Mouse (Mus musculus) heart, adult 2 months (tissue): Measurements from ENCODE around the gene Hs3st3b1. TPM values are rescaled to one million over a fixed set of nuclear protein-coding genes. Genes with fewer than 3 reads are reported as not detected.

Experiments used
- DNase-seq, 2 experiments: peaks; one replicate each; pipeline ENCODE4 v3.0.0; 2021
- H3K27ac ChIP-seq: fragments of 200-600 bp; 2 replicates; pipeline ENCODE4 v1.8.1; 2022
- H3K27me3 ChIP-seq: fragments of 200-500 bp; 2 replicates; pipeline ENCODE4 v1.6.1; 2012; ENCODE audit warnings: mild to moderate bottlenecking, low read length, inconsistent platforms, mixed read lengths; ENCODE audit not compliant: control insufficient read depth, insufficient read depth
- H3K36me3 ChIP-seq: fragments of 200-500 bp; 2 replicates; pipeline ENCODE4 v1.6.1; 2012; ENCODE audit warnings: low read length, inconsistent platforms; ENCODE audit not compliant: control insufficient read depth, insufficient read depth
- H3K4me1 ChIP-seq: fragments of 200-500 bp; 2 replicates; pipeline ENCODE4 v1.6.1; 2011; ENCODE audit warnings: low read length; ENCODE audit not compliant: control insufficient read depth, insufficient read depth
- H3K4me3 ChIP-seq: fragments of 200-600 bp; 2 replicates; pipeline ENCODE4 v1.8.1; 2022
- H3K79me2 ChIP-seq: fragments of 200-500 bp; replicated peaks from 2 replicates; pipeline ENCODE4 v1.6.1; 2012; ENCODE audit warnings: mild to moderate bottlenecking, inconsistent platforms, low read length, moderate library complexity, mixed read lengths; ENCODE audit not compliant: control insufficient read depth, insufficient read depth
- H3K9ac ChIP-seq: fragments of 200-500 bp; 2 replicates; pipeline ENCODE4 v1.6.1; 2012; ENCODE audit warnings: low read depth, mild to moderate bottlenecking, control low read depth, inconsistent platforms, low read length, mixed read lengths
- CTCF ChIP-seq: fragments of 200-600 bp; IDR thresholded peaks from 2 replicates; pipeline ENCODE4 v1.8.1; 2022; ENCODE audit warnings: antibody characterized with exemption, mild to moderate bottlenecking, moderate library complexity
- EP300 ChIP-seq: fragments of 200-500 bp; IDR thresholded peaks from 2 replicates; pipeline ENCODE4 v1.6.1; 2011; ENCODE audit warnings: low read depth, low read length, control low read depth; ENCODE audit not compliant: insufficient read depth
- POLR2A ChIP-seq: fragments of 200-500 bp; IDR thresholded peaks from 2 replicates; pipeline ENCODE4 v1.6.1; 2011; ENCODE audit warnings: mild to moderate bottlenecking, low read depth, low read length, control low read depth; ENCODE audit not compliant: insufficient read depth
- WGBS: fragments of 180-500 bp; shearing (Covaris S2); methylation state at CpG from one replicate; pipeline ENCODE4 v1.1.7; 2018; 5-methylcytosine and 5-hydroxymethylcytosine counted together
- intact Hi-C: fragments of 180-260 bp; cut with DNase I; formaldehyde crosslinking; loops from one replicate; pipeline ENCODE4 v1.15.1; 2025
- polyA plus RNA-seq: library from polyadenylated mRNA; depleted of rRNA; stranded (reverse); fragments of >200 nt; gene quantifications from 2 replicates; pipeline ENCODE4 v1.2.3, GENCODE M21; 2012
- total RNA-seq, 2 experiments: library from RNA; stranded (reverse); gene quantifications; 2 replicates each; pipeline ENCODE4 v1.2.3; 2021

Gene Hs3st3b1
- total and polyA plus RNA-seq, 3 experiments, result 0.77 to 1.4 (median 0.94) TPM

DNA sequence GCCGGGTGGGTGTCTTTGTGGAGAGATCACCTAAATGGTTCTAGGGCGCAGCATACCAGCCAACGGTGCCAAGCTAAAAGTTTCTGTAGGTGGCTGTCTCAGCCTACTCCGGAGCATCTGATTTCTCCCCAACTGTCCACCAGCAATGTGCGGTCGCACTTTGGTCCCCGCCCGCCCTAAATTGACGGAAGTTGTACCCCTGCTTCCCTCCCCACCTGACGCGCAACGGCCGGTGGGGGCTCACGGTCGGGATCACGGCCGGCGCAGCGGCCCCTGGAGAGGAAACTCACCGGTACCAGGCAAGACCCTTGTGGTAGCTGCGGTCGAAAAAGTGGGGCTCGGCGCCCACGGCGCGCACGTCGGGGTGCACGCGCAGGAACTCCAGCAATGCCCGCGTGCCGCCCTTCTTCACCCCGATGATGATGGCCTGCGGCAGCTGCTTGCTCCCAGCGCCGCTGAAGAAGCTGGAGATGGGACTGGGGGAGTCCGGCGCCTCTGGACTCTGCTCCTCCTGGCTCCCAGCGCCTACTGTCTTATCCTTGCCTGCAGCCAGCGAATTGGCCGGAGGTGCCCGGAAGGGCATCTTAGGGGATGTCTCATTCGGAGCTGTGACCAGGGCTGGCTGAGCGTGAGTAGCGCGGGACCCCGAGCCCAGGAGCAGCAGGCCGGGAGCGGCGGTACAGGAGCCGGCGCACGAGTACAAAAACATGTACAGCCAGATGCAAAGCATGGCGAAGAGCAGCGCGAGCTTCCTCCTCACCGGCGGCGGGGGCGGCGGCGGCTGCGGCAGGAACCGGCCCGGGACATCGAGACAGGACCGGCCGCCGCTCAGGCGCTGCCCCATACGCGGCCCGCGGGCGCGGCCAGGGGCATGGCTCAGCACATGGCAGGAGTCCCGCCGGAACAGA is 792 bp downstream of the Hs3st3b1 start:
- H3K36me3 ChIP-seq, result no peaks in the 10 kb centered on the region
- DNase-seq, result peak in 1 of 2 experiments; percentile 25
- H3K79me2 ChIP-seq, result no peaks in the 10 kb centered on the region
- no peaks in the 10 kb centered on the region for H3K4me1 ChIP-seq
- WGBS, result under 1% methylated on average over 75 of the region's 80 CpGs
- H3K27me3 ChIP-seq, result peaks cover 5% of the 10 kb centered on the region
- peak overlapping the region; percentile 59 for H3K9ac ChIP-seq
- intact Hi-C loops, result loop anchor here (2.0 to 10.0 kb wide), 3 partner anchors 156 to 522 kb away; partner anchors contain the start of gene Cox10
- TF ChIP-seq EP300 (no peak), POLR2A (no peak), CTCF (no peak)
- H3K4me3 ChIP-seq, result peak overlapping the region; percentile 58
- peak overlapping the region; percentile 23; the same call in 1 of the 2 replicates for H3K27ac ChIP-seq

DNA sequence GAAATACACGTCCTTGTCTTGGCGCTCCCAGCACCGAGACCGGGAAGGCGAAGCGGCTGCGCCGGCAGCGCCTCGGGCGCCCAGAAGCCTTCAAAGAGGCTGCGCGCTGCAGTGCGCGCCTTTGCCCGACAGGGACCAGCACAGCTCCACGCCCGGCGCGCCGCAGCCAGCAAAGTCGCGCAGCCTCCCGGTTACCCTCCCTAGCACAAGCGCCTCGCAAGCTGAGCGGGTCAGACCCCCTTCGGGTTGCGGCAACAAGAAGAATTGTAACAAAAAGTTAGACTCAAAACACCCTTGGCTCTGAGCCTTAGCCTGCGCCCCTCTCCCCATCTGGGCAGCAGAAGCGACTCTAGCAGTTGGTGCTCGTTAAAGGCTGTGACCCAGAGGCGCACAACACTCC is 1.6 kb downstream of the Hs3st3b1 start:
- Histone ChIP-seq H3K27ac (no peak overlapping the region), H3K4me3 (peak overlapping the region; percentile 58), H3K36me3 (no peaks in the 10 kb centered on the region), H3K27me3 (peaks cover 5% of the 10 kb centered on the region), H3K79me2 (no peaks in the 10 kb centered on the region), H3K4me1 (no peaks in the 10 kb centered on the region), H3K9ac (no peak overlapping the region; the same call in 1 of the 2 replicates)
- intact Hi-C loops, result loop anchor here (2.0 to 10.0 kb wide), 3 partner anchors 157 to 522 kb away; partner anchors contain the start of gene Cox10
- no peak for TF ChIP-seq POLR2A
- TF ChIP-seq EP300, result no peak
- TF ChIP-seq CTCF, result peak; percentile 95
- WGBS, result under 1% methylated on average over 33 of the region's 33 CpGs
- peak; percentile 79 to 82 for DNase-seq

DNA sequence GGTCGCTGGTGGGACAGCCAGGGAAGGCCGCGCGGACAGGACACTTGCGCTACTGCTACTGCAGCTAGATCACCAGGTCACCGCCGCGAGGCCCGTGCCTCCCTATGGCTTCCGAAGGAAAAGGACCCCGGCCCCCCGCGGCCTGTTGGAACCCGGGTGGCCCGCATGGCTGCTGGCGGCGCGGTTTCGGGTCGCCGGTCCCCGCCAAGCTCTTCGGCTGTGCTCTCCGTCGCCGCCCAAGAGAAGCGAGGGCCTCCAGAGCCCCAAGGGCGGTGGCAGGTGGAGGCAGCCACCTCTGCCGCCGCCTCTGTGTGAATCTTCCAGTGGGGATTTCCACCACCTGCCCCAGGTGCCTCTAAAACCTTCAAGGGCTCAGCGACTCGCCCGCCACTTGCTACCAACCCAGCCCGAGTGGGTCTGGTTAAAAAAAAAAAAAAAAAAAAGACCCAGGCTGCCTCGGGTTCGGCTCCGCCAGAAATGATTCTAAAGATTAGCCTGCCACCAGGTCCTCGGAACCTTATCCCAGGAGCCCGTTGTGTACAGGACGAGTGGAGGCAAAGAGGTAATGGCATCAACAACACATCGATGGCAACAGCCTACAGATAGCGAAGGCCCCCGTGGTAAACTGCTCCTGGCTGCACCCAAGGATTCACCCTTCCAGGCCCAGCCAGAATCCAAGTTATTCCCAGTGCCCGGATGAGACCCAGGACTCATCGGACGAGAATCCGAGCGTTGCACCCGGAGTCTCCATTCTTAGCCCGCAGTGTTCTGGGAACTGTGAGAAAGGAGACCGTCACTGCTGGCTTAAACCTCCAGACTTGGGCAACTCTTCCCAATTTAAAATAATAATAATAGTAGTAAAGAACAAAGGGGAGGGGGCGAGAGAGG is 2.6 kb downstream of the Hs3st3b1 start:
- Histone ChIP-seq H3K4me3 (no peak overlapping the region), H3K4me1 (no peaks in the 10 kb centered on the region), H3K79me2 (no peaks in the 10 kb centered on the region), H3K36me3 (no peaks in the 10 kb centered on the region), H3K27ac (no peak overlapping the region), H3K27me3 (peaks cover 5% of the 10 kb centered on the region), H3K9ac (no peak overlapping the region)
- WGBS, result 40% methylated on average over 52 of the region's 52 CpGs
- DNase-seq, result no peak
- intact Hi-C loops, result loop anchor here (2.0 to 10.0 kb wide), 3 partner anchors 158 to 523 kb away; partner anchors contain the start of gene Cox10
- TF ChIP-seq CTCF (no peak), POLR2A (no peak), EP300 (no peak)

DNA sequence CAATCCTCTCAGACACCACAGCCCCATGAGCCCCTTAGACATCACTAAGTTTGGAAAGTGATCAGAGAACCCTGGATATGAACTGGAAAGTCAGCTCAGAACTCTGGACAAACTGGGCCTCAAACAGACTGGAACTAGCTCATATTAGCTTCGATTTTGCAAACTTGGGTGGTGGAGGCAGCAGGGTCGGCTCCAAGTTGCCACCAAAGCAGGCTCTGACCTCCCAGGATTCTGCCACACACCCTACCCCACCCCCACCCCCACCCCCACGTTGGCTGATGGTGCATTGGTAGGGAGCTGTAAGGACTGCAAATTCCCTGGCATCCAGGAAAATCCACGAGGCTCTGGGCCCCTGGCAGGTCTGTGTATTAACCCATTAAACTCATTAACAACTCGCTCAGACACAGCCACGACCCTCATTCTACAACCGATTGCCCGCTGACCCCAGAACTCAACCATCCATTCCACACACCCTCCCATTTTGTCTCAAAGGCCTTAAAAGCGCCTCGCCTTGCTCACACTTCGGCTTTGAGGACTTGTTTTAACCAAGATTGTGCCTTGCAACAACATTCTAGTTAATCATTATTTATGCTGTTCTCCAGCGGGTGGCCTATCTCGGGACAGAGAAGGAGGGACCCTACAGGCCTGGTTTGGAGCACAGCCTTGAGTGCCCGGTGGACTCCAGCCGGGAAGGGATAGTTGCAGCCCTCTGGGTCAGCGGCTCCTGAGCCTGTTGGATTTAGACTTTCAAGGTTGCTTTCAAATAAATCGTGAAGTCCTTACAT is 3.6 kb downstream of the Hs3st3b1 start:
- Histone ChIP-seq H3K27me3 (peaks cover 5% of the 10 kb centered on the region), H3K9ac (no peak overlapping the region), H3K4me3 (no peak overlapping the region), H3K4me1 (no peaks in the 10 kb centered on the region), H3K36me3 (no peaks in the 10 kb centered on the region), H3K27ac (no peak overlapping the region), H3K79me2 (no peaks in the 10 kb centered on the region)
- intact Hi-C loops, result no loop called here
- no peak for TF ChIP-seq EP300
- TF ChIP-seq CTCF, result no peak
- no peak for TF ChIP-seq POLR2A
- WGBS, result 81% methylated on average over 17 of the region's 17 CpGs
- no peak for DNase-seq

DNA sequence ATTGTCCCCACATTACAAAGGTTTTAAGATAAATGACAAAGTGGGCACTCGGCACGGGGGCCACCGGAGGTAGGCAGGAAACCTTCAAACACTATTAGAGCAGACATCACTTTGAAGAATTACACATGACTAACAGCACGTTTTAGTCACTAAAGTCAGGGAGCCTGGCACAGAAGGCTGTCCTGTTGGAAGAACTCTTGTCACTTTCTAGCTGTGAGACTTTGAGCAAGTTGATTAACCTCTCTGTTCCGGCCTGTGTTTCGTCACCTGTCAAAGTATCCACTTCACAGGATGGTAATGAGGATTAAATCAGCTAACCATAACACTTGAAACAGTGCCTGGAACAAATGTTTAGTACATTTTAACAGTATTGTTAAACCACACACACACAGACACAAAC is 4.5 kb downstream of the Hs3st3b1 start:
- no peaks in the 10 kb centered on the region for H3K4me1 ChIP-seq
- H3K9ac ChIP-seq, result no peak overlapping the region
- WGBS, result 63% methylated on average over 6 of the region's 6 CpGs
- DNase-seq, result no peak
- no peak overlapping the region for H3K4me3 ChIP-seq
- intact Hi-C loops, result no loop called here
- H3K27ac ChIP-seq, result no peak overlapping the region
- H3K36me3 ChIP-seq, result no peaks in the 10 kb centered on the region
- TF ChIP-seq POLR2A (no peak), EP300 (no peak), CTCF (no peak)
- H3K27me3 ChIP-seq, result peaks cover 5% of the 10 kb centered on the region
- H3K79me2 ChIP-seq, result no peaks in the 10 kb centered on the region
